In genomic region chr1:192537169-192537568, GRCm38 (mm10) we compare ENCODE assay signal across 15 mouse cellular contexts.
DNase-seq lines count a peak whose midpoint lies in the region; ATAC-seq and TF ChIP-seq lines count a peak whose summit lies in the region.
"Had no signal": no experiment of that assay in that cellular context is flagged by ENCODE, and none has a peak within 500 bp of the region (broad histone marks: within the 10 kb centered on the region; RNA-seq: fewer than 3 reads in every experiment).

No protein-coding gene starts in this region.

- TF ChIP-seq POLR2A in CH12.LX (IDR thresholded peaks at IDR 0.05; ENCODE audit: low read depth, low read length), result no peak

- H3K27me3 ChIP-seq in liver, embryonic 16.5 days (ENCODE audit: control insufficient read depth, insufficient read depth, low read depth, low read length), result no peaks in the 10 kb centered on the region
- H3K27me3 ChIP-seq in CH12.LX (replicated peaks), result peaks cover 2% of the 10 kb centered on the region

- no peaks in the 10 kb centered on the region for H3K36me3 ChIP-seq in liver, embryonic 16.5 days (ENCODE audit: control insufficient read depth, insufficient read depth)
- H3K36me3 ChIP-seq in CH12.LX (replicated peaks in 1 of 2; ENCODE audit: control insufficient read depth in 1 of 2, insufficient read depth in 1 of 2, low read length in 1 of 2), result no peaks in the 10 kb centered on the region
- H3K36me3 ChIP-seq: forebrain, embryonic 10.5 days; G1E had no signal

- no peak overlapping the region for H3K4me3 ChIP-seq in liver, embryonic 16.5 days (ENCODE audit: low read depth, low read length)
- H3K4me3 ChIP-seq in CH12.LX (replicated peaks in 1 of 3; ENCODE audit: low read depth in 2 of 3, low read length in 2 of 3, poor library complexity in 1 of 3), result no peak overlapping the region
- H3K4me3 ChIP-seq: forebrain, embryonic 10.5 days; layer of hippocampus, adult 2 months had no signal

- no peak overlapping the region for H3K4me2 ChIP-seq in liver, embryonic 16.5 days (ENCODE audit: low read depth, low read length)
- no peak overlapping the region for H3K4me2 ChIP-seq in CH12.LX (ENCODE audit: insufficient read depth, low read depth, poor library complexity, severe bottlenecking)
- H3K4me2 ChIP-seq: hindbrain, embryonic 14.5 days had no signal

- 20% methylated on average over 7 of the region's 7 CpGs for WGBS in liver, embryonic 16.5 days (ENCODE audit: insufficient replicate concordance)

- H3K9me3 ChIP-seq in liver, embryonic 16.5 days (replicated peaks; ENCODE audit: control insufficient read depth, low read length), result no peaks in the 10 kb centered on the region
- H3K9me3 ChIP-seq in CH12.LX (replicated peaks; ENCODE audit: low read length), result no peaks in the 10 kb centered on the region
- H3K9me3 ChIP-seq: forebrain, embryonic 10.5 days had no signal

- dilution Hi-C loops in CH12.LX (cut with MboI; ENCODE audit: extremely low pct_ligation_motif_present, extremely low pct_unique_long_range_greater_than_20kb, low sequenced_read_pairs), result no loop called here

- H3K27ac ChIP-seq in liver, embryonic 16.5 days (ENCODE audit: low read length), result no peak overlapping the region
- H3K27ac ChIP-seq in CH12.LX (ENCODE audit: insufficient read depth, low read depth), result no peak overlapping the region
- H3K27ac ChIP-seq: forebrain, embryonic 10.5 days; hindbrain, embryonic 14.5 days; layer of hippocampus, adult 2 months had no signal

- no peak for TF ChIP-seq EP300 in CH12.LX (IDR thresholded peaks at IDR 0.05; ENCODE audit: low read length)

- ATAC-seq in liver, embryonic 16.5 days (ENCODE audit: low read depth), result peak; percentile 47; the same call in 1 of the 2 replicates
- ATAC-seq in granulocyte monocyte progenitor cell, adult 5-6 weeks (replicated peaks; ENCODE audit: poor library complexity, severe bottlenecking), result peak; percentile 91
- peak; percentile 79 for ATAC-seq in megakaryocyte progenitor cell, adult 5-6 weeks (replicated peaks; ENCODE audit: poor library complexity)

- H3K4me1 ChIP-seq in liver, embryonic 16.5 days (ENCODE audit: control insufficient read depth, low read depth, low read length), result no peaks in the 10 kb centered on the region
- peaks cover 0 to 11% of the 10 kb centered on the region in 2 experiments; a peak in 2 of 4 replicates for H3K4me1 ChIP-seq in CH12.LX (ENCODE audit: control insufficient read depth in 1 of 2, insufficient read depth in 2 of 2)

- no peak for TF ChIP-seq RAD21 in CH12.LX (IDR thresholded peaks at IDR 0.05; ENCODE audit: low read depth, low read length)

- no peak for TF ChIP-seq CTCF in CH12.LX (conservative IDR thresholded peaks at IDR 0.05 in 1 of 2, IDR thresholded peaks at IDR 0.05 in 1 of 2; ENCODE audit: low read depth in 2 of 2, low read length in 2 of 2)

- no peak overlapping the region for H3K9ac ChIP-seq in liver, embryonic 16.5 days (ENCODE audit: low read depth, low read length)
- H3K9ac ChIP-seq in CH12.LX (ENCODE audit: insufficient read depth, low read depth), result no peak overlapping the region
- H3K9ac ChIP-seq: hindbrain, embryonic 14.5 days had no signal

- no peaks in the 10 kb centered on the region for H3K79me2 ChIP-seq in CH12.LX (replicated peaks; ENCODE audit: control insufficient read depth, extremely low read depth, insufficient read depth, poor library complexity, severe bottlenecking)

- DNase-seq in liver (no peak), CH12.LX (ENCODE audit: extremely low read depth) (peak; percentile 31)
- DNase-seq in T-cell, adult 2 months (ENCODE audit: low spot score), result no peak
- no peak for DNase-seq in adrenal gland, adult 2 months
- DNase-seq: cerebellum, adult 11 months; kidney, adult 2 months; right cerebral cortex, postnatal 4 days; thymus, postnatal 4 days had no signal

- in situ Hi-C loops in CH12.LX (cut with MboI; ENCODE audit: low pct_ligation_motif_present, low pct_unique_long_range_greater_than_20kb, low sequenced_read_pairs), result no loop called here

TF ChIP-seq in CH12.LX, 34 proteins besides CTCF, POLR2A, EP300 and RAD21:
- no peak for TF ChIP-seq HCFC1 (IDR thresholded peaks at IDR 0.05; ENCODE audit: low read depth, low read length)
- TF ChIP-seq CHD1 (IDR thresholded peaks at IDR 0.05; ENCODE audit: low read depth, low read length), result no peak
- TF ChIP-seq ZNF384 (IDR thresholded peaks at IDR 0.05; ENCODE audit: low read depth, low read length), result no peak
- TF ChIP-seq IRF4 (IDR thresholded peaks at IDR 0.05; ENCODE audit: low read depth, low read length), result no peak
- no peak for TF ChIP-seq ETS1 (conservative IDR thresholded peaks at IDR 0.05; ENCODE audit: low read depth, low read length)
- no peak for TF ChIP-seq SIN3A (IDR thresholded peaks at IDR 0.05; ENCODE audit: low read length)
- TF ChIP-seq NELFE (IDR thresholded peaks at IDR 0.05; ENCODE audit: low read depth, low read length), result no peak
